Mouse (Mus musculus): ENCODE measurements at regions not wholly inside any gene's neighbourhood (a gene's known extent, or its start where the extent isn't known, plus 50 kb on each side); places are given as distances from the start of the nearest gene placed in this dataset.

- no peak for DNase-seq (ENCODE audit: low spot score in 2 of 2)
Measured at GRCm38 (mm10) chr10:66931505-66931904, 164.4 kb upstream of the Jmjd1c start.

- DNase-seq (ENCODE audit: low spot score in 2 of 2): no peak
Measured at GRCm38 (mm10) chr10:66932544-66932943, 163.4 kb upstream of the Jmjd1c start.

GRCm38 (mm10) chr10:66933689-66934088, 162.2 kb upstream of the Jmjd1c start:
- no peak for DNase-seq (ENCODE audit: low spot score in 2 of 2)

GRCm38 (mm10) chr10:66935731-66936130, 160.2 kb upstream of the Jmjd1c start:
- no peak for DNase-seq (ENCODE audit: low spot score in 2 of 2)

GRCm38 (mm10) chr10:66937116-66937515, 158.8 kb upstream of the Jmjd1c start:
- DNase-seq (ENCODE audit: low spot score in 2 of 2): no peak

GRCm38 (mm10) chr10:66940368-66940767, 155.6 kb upstream of the Jmjd1c start:
- DNase-seq (ENCODE audit: low spot score in 2 of 2): no peak

GRCm38 (mm10) chr10:66940922-66941321, 155.0 kb upstream of the Jmjd1c start:
- DNase-seq (ENCODE audit: low spot score in 2 of 2): no peak

GRCm38 (mm10) chr10:66941974-66942373, 154.0 kb upstream of the Jmjd1c start:
- DNase-seq (ENCODE audit: low spot score in 2 of 2): no peak

GRCm38 (mm10) chr10:66943875-66944274, 152.1 kb upstream of the Jmjd1c start:
- DNase-seq (ENCODE audit: low spot score in 2 of 2): no peak

GRCm38 (mm10) chr10:66946161-66946560, 149.8 kb upstream of the Jmjd1c start:
- DNase-seq (ENCODE audit: low spot score in 2 of 2): no peak

- DNase-seq (ENCODE audit: low spot score in 2 of 2): no peak
Measured at GRCm38 (mm10) chr10:66948329-66948728, 147.6 kb upstream of the Jmjd1c start.

- no peak for DNase-seq (ENCODE audit: low spot score in 2 of 2)
Measured at GRCm38 (mm10) chr10:66950441-66950840, 145.5 kb upstream of the Jmjd1c start.

GRCm38 (mm10) chr10:66951231-66951822, 144.6 kb upstream of the Jmjd1c start:
- no peak for DNase-seq (ENCODE audit: low spot score in 2 of 2)

- no peak for DNase-seq (ENCODE audit: low spot score in 2 of 2)
Measured at GRCm38 (mm10) chr10:66951935-66952334, 144.0 kb upstream of the Jmjd1c start.

- DNase-seq (ENCODE audit: low spot score in 2 of 2): peak in 1 of 2 experiments; percentile 24
Measured at GRCm38 (mm10) chr10:66953248-66953975, 142.5 kb upstream of the Jmjd1c start.

- no peak for DNase-seq (ENCODE audit: low spot score in 2 of 2)
Measured at GRCm38 (mm10) chr10:66953976-66954505, 141.9 kb upstream of the Jmjd1c start.

GRCm38 (mm10) chr10:66955430-66955829, 140.5 kb upstream of the Jmjd1c start:
- DNase-seq (ENCODE audit: low spot score in 2 of 2): no peak

- no peak for DNase-seq (ENCODE audit: low spot score in 2 of 2)
Measured at GRCm38 (mm10) chr10:66956619-66957018, 139.3 kb upstream of the Jmjd1c start.

GRCm38 (mm10) chr10:66957373-66957772, 138.6 kb upstream of the Jmjd1c start:
- DNase-seq (ENCODE audit: low spot score in 2 of 2): no peak

Measured in spleen, postnatal 10 days (tissue).